Mouse (Mus musculus) cerebellum, adult 11-12 months (tissue): ENCODE results near the gene Gm10639.
"Not testable (repeated sequence)": the region's sequence is repeated elsewhere in the genome, so short reads cannot be mapped to it uniquely, and the experiment has no call there.

ENCODE experiments used
- DNase-seq: peaks from one replicate; pipeline ENCODE4 v3.0.0; 2022

Gene Gm10639

GRCm38 (mm10) chr9:78289723-78290122, at the start of gene Gm10639:
Gene Gm10639, plus strand, starts transcription at chr9:78289923.
- DNase-seq: not testable (repeated sequence)

GRCm38 (mm10) chr9:78255683-78256470, 33.8 kb upstream of the Gm10639 start:
- DNase-seq: not testable (repeated sequence)

- not testable (repeated sequence) for DNase-seq
These were observed 32.8 kb upstream of the Gm10639 start, which contains the start of gene Gm3776 for GRCm38 (mm10) chr9:78256914-78257313. Gene Gm3776, plus strand, starts transcription at chr9:78257129.

- DNase-seq: peak; percentile 9
These were observed 30.0 kb upstream of the Gm10639 start for GRCm38 (mm10) chr9:78259688-78260087.

- not testable (repeated sequence) for DNase-seq
These were observed 18.8 kb upstream of the Gm10639 start for GRCm38 (mm10) chr9:78270945-78271344.

- DNase-seq: not testable (repeated sequence)
These were observed 7.6 kb upstream of the Gm10639 start for GRCm38 (mm10) chr9:78282002-78282711.

GRCm38 (mm10) chr9:78289063-78289462, 660 bp upstream of the Gm10639 start:
- DNase-seq: not testable (repeated sequence)

- DNase-seq: not testable (repeated sequence)
These were observed 2.7 kb downstream of the Gm10639 start for GRCm38 (mm10) chr9:78292462-78292861.

GRCm38 (mm10) chr9:78293683-78294082, 4.0 kb downstream of the Gm10639 start:
- not testable (repeated sequence) for DNase-seq

GRCm38 (mm10) chr9:78294781-78295180, 5.1 kb downstream of the Gm10639 start:
- not testable (repeated sequence) for DNase-seq

GRCm38 (mm10) chr9:78296089-78296488, 6.4 kb downstream of the Gm10639 start:
- DNase-seq: peak; percentile 2

GRCm38 (mm10) chr9:78298232-78298631, 8.5 kb downstream of the Gm10639 start:
- DNase-seq: no peak

GRCm38 (mm10) chr9:78299143-78299542, 9.4 kb downstream of the Gm10639 start:
- not testable (repeated sequence) for DNase-seq

GRCm38 (mm10) chr9:78308122-78308521, 18.4 kb downstream of the Gm10639 start:
- not testable (repeated sequence) for DNase-seq

- DNase-seq: no peak
These were observed 25.0 kb downstream of the Gm10639 start, which contains the start of gene Omt2a for GRCm38 (mm10) chr9:78314696-78315095. Gene Omt2a, minus strand, starts transcription at chr9:78314796.

- no peak for DNase-seq
These were observed 29.8 kb downstream of the Gm10639 start for GRCm38 (mm10) chr9:78319499-78319898.

- DNase-seq: not testable (repeated sequence)
These were observed 37.6 kb downstream of the Gm10639 start, which contains the start of gene Omt2b for GRCm38 (mm10) chr9:78327289-78327688. Gene Omt2b, plus strand, starts transcription at chr9:78327589.

GRCm38 (mm10) chr9:78337050-78337449, 47.3 kb downstream of the Gm10639 start:
- DNase-seq: not testable (repeated sequence)

- DNase-seq: not testable (repeated sequence)
These were observed 50.6 kb downstream of the Gm10639 start for GRCm38 (mm10) chr9:78340324-78340723.

GRCm38 (mm10) chr9:78342494-78342893, 52.8 kb downstream of the Gm10639 start:
- DNase-seq: not testable (repeated sequence)

GRCm38 (mm10) chr9:78343055-78343454, 53.3 kb downstream of the Gm10639 start:
- not testable (repeated sequence) for DNase-seq

GRCm38 (mm10) chr9:78345235-78345634, 55.5 kb downstream of the Gm10639 start:
- DNase-seq: not testable (repeated sequence)

- DNase-seq: no peak
These were observed 57.3 kb downstream of the Gm10639 start for GRCm38 (mm10) chr9:78347004-78347403.
